ENCODE assay signal across 8 mouse cellular contexts in the genomic region with DNA sequence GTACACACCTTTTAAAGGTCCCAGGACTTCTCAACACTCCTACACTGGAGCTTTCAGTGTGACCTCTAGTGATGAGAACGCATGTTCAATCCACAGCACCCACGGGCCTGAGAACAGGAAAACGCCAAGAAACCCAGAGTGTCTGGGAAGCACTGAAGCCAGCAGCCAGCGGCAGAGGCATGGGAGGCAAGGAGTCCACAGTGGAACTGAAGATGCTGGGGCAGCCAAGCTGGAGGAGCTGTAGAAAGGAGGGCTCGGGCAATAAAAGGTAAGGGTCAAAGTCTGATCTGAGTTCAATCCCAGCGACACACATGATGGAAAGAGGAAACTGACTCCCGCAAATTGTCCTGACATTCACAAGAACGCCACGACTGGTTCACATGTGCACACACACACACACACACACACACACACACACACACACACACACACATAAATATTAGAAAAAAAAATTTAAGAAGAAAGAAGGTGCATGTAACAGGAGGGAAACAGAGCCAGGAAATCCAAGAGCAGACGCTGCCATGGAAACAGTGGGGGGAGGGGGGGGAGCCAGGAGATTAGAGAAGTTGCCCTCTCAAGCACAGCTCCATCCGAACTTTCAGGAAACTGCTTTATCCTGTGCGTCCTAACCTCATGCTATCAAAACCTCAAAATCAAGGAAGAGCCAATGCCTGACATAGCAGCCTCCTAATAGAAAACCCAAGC. TPM values are rescaled to one million over a fixed set of nuclear protein-coding genes. Genes with fewer than 3 reads are reported as not detected.
A peak's percentile ranks its signal among the peaks of the same experiment; 100 is the strongest.
DNase-seq lines count a peak whose midpoint lies in the region; ATAC-seq lines count a peak whose summit lies in the region.

No protein-coding gene starts in this region.

- ATAC-seq in embryonic facial prominence, embryonic 13.5 days (ENCODE audit: insufficient number of reproducible peaks, insufficient read depth, low FRiP score, low TSS enrichment, low read depth), result no peak
- ATAC-seq in hindbrain, embryonic 14.5 days (ENCODE audit: low FRiP score), result peak; percentile 52; the same call in 1 of the 2 replicates
- peak; percentile 28; the same call in 1 of the 2 replicates for ATAC-seq in limb, embryonic 15.5 days (ENCODE audit: insufficient number of reproducible peaks, low FRiP score, low TSS enrichment, low read depth)
- peak; percentile 25 for ATAC-seq in midbrain, embryonic 15.5 days (replicated peaks)

- 7% methylated on average over 12 of the region's 12 CpGs for WGBS in embryonic facial prominence, embryonic 13.5 days
- WGBS in hindbrain, embryonic 14.5 days, result 9% methylated on average over 12 of the region's 12 CpGs
- 9% methylated on average over 12 of the region's 12 CpGs for WGBS in limb, embryonic 15.5 days
- 7% methylated on average over 12 of the region's 12 CpGs for WGBS in midbrain, embryonic 15.5 days

- DNase-seq in adrenal gland, adult 2 months, result peak; percentile 37
- no peak for DNase-seq in adrenal gland, postnatal 4 days (ENCODE audit: low spot score in 2 of 2)
- DNase-seq in hindbrain, embryonic 14.5 days (ENCODE audit: low spot score), result no peak
- no peak for DNase-seq in spleen, adult 18-20 months
- no peak for DNase-seq in layer of hippocampus, adult 9-11 months

- peaks cover 38% of the 10 kb centered on the region for H3K4me1 ChIP-seq in embryonic facial prominence, embryonic 13.5 days
- peaks cover 25% of the 10 kb centered on the region; the same call in 1 of the 2 replicates for H3K4me1 ChIP-seq in hindbrain, embryonic 14.5 days (replicated peaks; ENCODE audit: control insufficient read depth, insufficient read depth, low read length)
- peaks cover 23% of the 10 kb centered on the region for H3K4me1 ChIP-seq in limb, embryonic 15.5 days
- peaks cover 27% of the 10 kb centered on the region for H3K4me1 ChIP-seq in midbrain, embryonic 15.5 days

- H3K27me3 ChIP-seq in embryonic facial prominence, embryonic 13.5 days, result peaks cover 1% of the 10 kb centered on the region; the same call in 1 of the 2 replicates
- H3K27me3 ChIP-seq in hindbrain, embryonic 14.5 days (ENCODE audit: control insufficient read depth, insufficient read depth, low read length), result peaks cover 5% of the 10 kb centered on the region; the same call in 1 of the 2 replicates
- H3K27me3 ChIP-seq in limb, embryonic 15.5 days, result 0 out of 2 replicates have a peak, but pooled peaks cover 3% of the 10 kb centered on the region
- H3K27me3 ChIP-seq in midbrain, embryonic 15.5 days (replicated peaks), result 0 out of 2 replicates have a peak, but pooled peaks cover 2% of the 10 kb centered on the region

- peak overlapping the region; percentile 97 for H3K4me2 ChIP-seq in embryonic facial prominence, embryonic 13.5 days
- H3K4me2 ChIP-seq in hindbrain, embryonic 14.5 days (replicated peaks), result peak overlapping the region; percentile 92
- H3K4me2 ChIP-seq in limb, embryonic 15.5 days, result peak overlapping the region; percentile 94
- peak overlapping the region; percentile 77 for H3K4me2 ChIP-seq in midbrain, embryonic 15.5 days

- peak overlapping the region; percentile 97 for H3K27ac ChIP-seq in embryonic facial prominence, embryonic 13.5 days
- H3K27ac ChIP-seq in hindbrain, embryonic 14.5 days, result peak overlapping the region; percentile 79
- peak overlapping the region; percentile 99 for H3K27ac ChIP-seq in limb, embryonic 15.5 days
- H3K27ac ChIP-seq in midbrain, embryonic 15.5 days, result peak overlapping the region; percentile 79; the same call in 1 of the 2 replicates

- H3K9ac ChIP-seq in embryonic facial prominence, embryonic 13.5 days, result peak overlapping the region; percentile 80
- H3K9ac ChIP-seq in hindbrain, embryonic 14.5 days, result peak overlapping the region; percentile 60
- peak overlapping the region; percentile 56 for H3K9ac ChIP-seq in limb, embryonic 15.5 days
- no peak overlapping the region for H3K9ac ChIP-seq in midbrain, embryonic 15.5 days

- peak overlapping the region; percentile 49 for H3K4me3 ChIP-seq in embryonic facial prominence, embryonic 13.5 days
- H3K4me3 ChIP-seq in hindbrain, embryonic 14.5 days (replicated peaks; ENCODE audit: low read length), result peak overlapping the region; percentile 32
- H3K4me3 ChIP-seq in limb, embryonic 15.5 days, result peak overlapping the region; percentile 47
- peak overlapping the region; percentile 39 for H3K4me3 ChIP-seq in midbrain, embryonic 15.5 days

- H3K9me3 ChIP-seq in embryonic facial prominence, embryonic 13.5 days, result no peaks in the 10 kb centered on the region
- no peaks in the 10 kb centered on the region for H3K9me3 ChIP-seq in hindbrain, embryonic 14.5 days (ENCODE audit: control insufficient read depth, low read length)
- H3K9me3 ChIP-seq in limb, embryonic 15.5 days, result no peaks in the 10 kb centered on the region
- H3K9me3 ChIP-seq in midbrain, embryonic 15.5 days, result no peaks in the 10 kb centered on the region

- no peaks in the 10 kb centered on the region for H3K36me3 ChIP-seq in embryonic facial prominence, embryonic 13.5 days
- no peaks in the 10 kb centered on the region for H3K36me3 ChIP-seq in hindbrain, embryonic 14.5 days (replicated peaks; ENCODE audit: control insufficient read depth, insufficient read depth)
- no peaks in the 10 kb centered on the region for H3K36me3 ChIP-seq in limb, embryonic 15.5 days
- no peaks in the 10 kb centered on the region for H3K36me3 ChIP-seq in midbrain, embryonic 15.5 days (replicated peaks)

RNA-seq across cellular contexts. Expression of gene Tpt1, which starts 11.2 kb away (rescaled TPM):
- 1,000 to 10,000 TPM; 2,669 to 3,122 TPM for total RNA-seq in adrenal gland, adult 2 months (2021)
- 2,303 and 3,302 TPM in 2 replicates for polyA plus RNA-seq in adrenal gland, adult 2 months (2012; rRNA removed)
- total RNA-seq in adrenal gland, postnatal 4 days (2021), result 1,000 to 10,000 TPM; 3,227 to 3,375 TPM
- 1,146 and 1,171 TPM in 2 replicates for polyA plus RNA-seq in embryonic facial prominence, embryonic 13.5 days (2015; fragmentation: Nextera tagmentation; extraction: Ambion mirVana)
- 775 and 871 TPM in 2 replicates for polyA plus RNA-seq in hindbrain, embryonic 14.5 days (2014; fragmentation: Nextera tagmentation; extraction: Ambion mirVana)
- 944 and 1,088 TPM in 2 replicates for polyA plus RNA-seq in limb, embryonic 15.5 days (2015; fragmentation: Nextera tagmentation; extraction: Ambion mirVana)
- 613 and 619 TPM in 2 replicates for polyA plus RNA-seq in midbrain, embryonic 15.5 days (2015; fragmentation: Nextera tagmentation; extraction: Ambion mirVana)

RNA-seq across cellular contexts. Expression of gene Slc25a30, which starts 46.9 kb away (rescaled TPM):
- 100 to 1,000 TPM; 162 to 208 TPM for total RNA-seq in adrenal gland, adult 2 months (2021)
- 21.2 and 24.5 TPM in 2 replicates for polyA plus RNA-seq in adrenal gland, adult 2 months (2012; rRNA removed)
- total RNA-seq in adrenal gland, postnatal 4 days (2021), result 10 to 100 TPM; 46.9 to 51.2 TPM
- polyA plus RNA-seq in embryonic facial prominence, embryonic 13.5 days (2015; fragmentation: Nextera tagmentation; extraction: Ambion mirVana), result 4.8 and 5.8 TPM in 2 replicates
- 10.5 and 12.8 TPM in 2 replicates for polyA plus RNA-seq in hindbrain, embryonic 14.5 days (2014; fragmentation: Nextera tagmentation; extraction: Ambion mirVana)
- 2.6 and 3.7 TPM in 2 replicates for polyA plus RNA-seq in limb, embryonic 15.5 days (2015; fragmentation: Nextera tagmentation; extraction: Ambion mirVana)
- 9.3 and 10.4 TPM in 2 replicates for polyA plus RNA-seq in midbrain, embryonic 15.5 days (2015; fragmentation: Nextera tagmentation; extraction: Ambion mirVana)
